Mouse (Mus musculus) spleen, postnatal 4 days (tissue): ENCODE measurements around the gene Actc1.

Source experiments
- DNase-seq, 2 experiments: peaks; one replicate each; pipeline ENCODE4 v3.0.0; 2022; ENCODE audit warnings: low spot score in 2 of 2

Gene Actc1

DNA sequence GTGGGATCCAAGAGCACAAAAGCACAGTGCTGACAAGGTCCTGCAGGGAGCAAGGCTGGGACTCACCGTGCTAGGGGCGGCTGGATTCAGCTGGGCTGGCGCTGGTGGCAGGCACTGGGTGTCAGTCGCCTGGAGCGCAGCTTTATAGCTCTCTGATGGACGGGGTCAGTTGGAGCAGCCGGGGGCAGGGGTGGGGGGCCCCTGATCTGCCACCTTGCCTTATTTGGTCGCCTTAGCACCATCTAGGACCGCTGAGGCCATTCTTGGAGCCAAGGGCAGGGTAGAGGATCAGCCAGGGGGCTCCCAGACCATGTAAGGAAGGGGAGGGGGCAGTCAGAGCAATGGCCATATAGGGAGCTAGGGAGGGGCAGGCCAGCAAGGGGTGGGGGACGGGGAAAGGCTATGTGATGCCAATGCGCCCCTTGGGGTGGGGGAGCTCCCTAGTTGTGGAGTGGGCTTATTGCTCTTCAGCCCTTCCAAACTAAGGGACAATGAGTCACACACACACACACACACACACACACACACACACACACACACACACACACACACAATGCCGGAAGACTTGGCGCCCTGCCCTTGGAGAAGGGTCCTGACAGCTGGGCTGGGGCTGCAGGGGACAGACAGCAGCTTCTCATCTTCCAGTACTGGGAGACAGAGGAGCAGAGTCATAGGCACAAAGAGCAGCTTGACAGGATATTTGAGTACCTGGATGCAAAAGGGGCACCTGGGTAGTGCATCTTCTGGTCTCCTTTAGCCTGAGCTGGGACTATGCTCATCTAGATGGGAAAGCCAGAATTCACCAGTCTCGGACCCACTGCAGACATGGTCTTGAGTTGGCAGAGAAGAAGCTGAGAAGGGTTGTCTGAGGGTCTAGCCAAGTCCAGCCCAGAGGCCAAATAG is at the start of gene Actc1:
Gene Actc1, minus strand, starts transcription at position 853 of the 903 bp plus-strand sequence.
- DNase-seq, result no peak

GRCm38 (mm10) chr2:114102471-114102870 is 49.1 kb upstream of the Actc1 start:
- no peak for DNase-seq

DNA sequence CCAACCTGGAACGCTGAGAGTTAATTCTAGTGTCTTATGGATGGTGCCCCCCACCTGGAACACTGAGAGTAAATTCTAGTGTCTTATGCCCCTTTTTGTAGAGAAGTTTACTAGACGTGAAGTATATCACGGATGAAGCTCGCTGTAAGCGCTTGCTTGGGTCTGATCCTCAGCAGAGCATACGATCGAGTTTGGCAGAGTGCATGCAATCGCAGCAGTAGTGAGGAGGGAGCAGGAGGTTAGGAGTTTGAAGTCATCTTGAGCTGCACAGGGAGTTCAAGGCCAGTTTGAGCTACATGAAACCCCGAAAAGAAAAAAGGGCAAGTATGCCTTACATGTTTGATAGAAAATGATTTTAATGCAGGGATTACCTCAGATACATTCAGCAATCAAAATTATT is 47.5 kb upstream of the Actc1 start:
- DNase-seq, result no peak

GRCm38 (mm10) chr2:114099816-114100215 is 46.5 kb upstream of the Actc1 start:
- DNase-seq, result no peak

GRCm38 (mm10) chr2:114099109-114099508 is 45.8 kb upstream of the Actc1 start:
- DNase-seq, result no peak

- DNase-seq, result no peak
Measured at GRCm38 (mm10) chr2:114097627-114098026, 44.3 kb upstream of the Actc1 start.

- DNase-seq, result no peak
Measured at GRCm38 (mm10) chr2:114096570-114096969, 43.2 kb upstream of the Actc1 start.

DNA sequence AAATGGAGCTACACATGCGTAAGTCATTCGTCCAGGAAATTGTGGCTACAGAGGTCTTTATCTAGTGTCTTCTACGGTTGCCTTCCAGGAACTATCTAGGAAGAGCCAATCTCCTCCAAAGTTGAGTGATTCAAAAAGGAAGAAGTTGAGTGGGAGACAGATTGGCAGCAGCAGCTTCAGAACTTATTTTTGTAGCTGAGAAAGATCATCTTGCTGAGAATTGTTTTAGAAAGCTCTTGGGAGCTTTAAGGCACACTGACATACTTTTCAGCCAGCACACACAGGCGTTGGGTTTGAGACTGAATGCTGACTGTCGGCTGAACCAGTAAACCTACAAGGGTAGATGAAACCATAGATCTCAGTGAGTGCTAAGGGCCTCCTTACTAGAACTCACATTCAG is 42.0 kb upstream of the Actc1 start:
- no peak for DNase-seq

DNA sequence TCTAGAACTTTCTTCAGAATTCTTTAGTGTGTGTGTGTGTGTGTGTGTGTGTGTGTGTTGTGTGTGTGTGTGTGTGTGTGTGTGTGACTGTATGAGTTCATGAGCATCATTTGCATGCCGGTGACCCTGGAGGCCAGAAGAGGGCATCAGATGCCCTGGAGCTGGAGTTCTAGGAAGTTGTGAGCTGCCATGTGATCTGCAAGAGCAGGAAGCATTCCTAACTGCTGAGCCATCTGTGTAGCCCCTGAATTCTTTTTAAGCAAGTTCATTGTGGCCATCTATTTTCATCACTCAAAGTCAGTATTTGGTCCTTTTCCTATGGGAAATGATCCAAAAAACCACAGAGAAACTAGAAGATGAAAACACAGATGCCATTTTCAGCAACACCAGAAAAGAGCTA is 41.3 kb upstream of the Actc1 start:
- no peak for DNase-seq

GRCm38 (mm10) chr2:114093577-114093976 is 40.2 kb upstream of the Actc1 start:
- no peak for DNase-seq

- DNase-seq, result no peak
Measured at GRCm38 (mm10) chr2:114089862-114090261, 36.5 kb upstream of the Actc1 start.

- no peak for DNase-seq
Measured at GRCm38 (mm10) chr2:114087271-114087670, 33.9 kb upstream of the Actc1 start.

- DNase-seq, result no peak
Measured at GRCm38 (mm10) chr2:114071876-114072275, 18.5 kb upstream of the Actc1 start.

DNA sequence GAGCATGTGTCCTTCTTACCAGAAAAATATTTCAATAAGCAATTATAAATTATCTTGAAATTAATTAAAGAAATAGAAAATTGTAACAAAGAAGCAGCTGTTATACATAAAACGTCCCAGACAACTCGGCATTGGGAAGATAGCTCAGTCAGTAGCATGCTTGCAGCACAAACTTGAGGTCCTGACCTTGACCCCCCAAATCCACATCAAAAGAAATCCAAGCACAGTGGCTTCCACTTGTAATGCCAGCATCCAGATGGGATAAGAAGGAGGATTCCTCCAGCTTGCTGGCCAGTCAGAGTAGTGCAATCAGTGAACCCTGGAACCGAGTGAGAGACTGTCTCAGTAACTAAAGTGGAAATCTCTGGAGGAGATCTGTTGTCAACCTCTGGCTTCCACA is 12.9 kb upstream of the Actc1 start:
- DNase-seq, result no peak

GRCm38 (mm10) chr2:114064004-114064403 is 10.7 kb upstream of the Actc1 start:
- no peak for DNase-seq

- no peak for DNase-seq
Measured at GRCm38 (mm10) chr2:114060071-114060591, 6.8 kb upstream of the Actc1 start.

DNA sequence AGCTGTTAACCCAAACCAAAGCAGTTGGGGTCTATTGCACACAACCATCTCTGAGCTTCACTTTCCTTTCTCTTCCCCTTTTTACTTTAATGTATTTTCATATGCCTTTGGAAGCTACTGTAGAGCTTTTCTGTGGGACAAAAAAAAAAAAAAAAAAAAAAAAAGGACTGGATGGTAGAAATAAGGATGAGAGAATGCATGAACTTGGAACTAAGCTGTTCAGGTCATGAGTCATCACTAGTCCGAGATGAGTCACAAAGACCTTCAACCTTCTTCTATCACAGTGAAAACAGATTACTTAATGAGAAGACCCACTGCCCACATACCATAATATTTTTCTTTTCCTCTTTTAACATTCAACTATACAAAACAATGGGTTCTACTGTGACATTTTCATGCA is 6.3 kb upstream of the Actc1 start:
- DNase-seq, result no peak

DNA sequence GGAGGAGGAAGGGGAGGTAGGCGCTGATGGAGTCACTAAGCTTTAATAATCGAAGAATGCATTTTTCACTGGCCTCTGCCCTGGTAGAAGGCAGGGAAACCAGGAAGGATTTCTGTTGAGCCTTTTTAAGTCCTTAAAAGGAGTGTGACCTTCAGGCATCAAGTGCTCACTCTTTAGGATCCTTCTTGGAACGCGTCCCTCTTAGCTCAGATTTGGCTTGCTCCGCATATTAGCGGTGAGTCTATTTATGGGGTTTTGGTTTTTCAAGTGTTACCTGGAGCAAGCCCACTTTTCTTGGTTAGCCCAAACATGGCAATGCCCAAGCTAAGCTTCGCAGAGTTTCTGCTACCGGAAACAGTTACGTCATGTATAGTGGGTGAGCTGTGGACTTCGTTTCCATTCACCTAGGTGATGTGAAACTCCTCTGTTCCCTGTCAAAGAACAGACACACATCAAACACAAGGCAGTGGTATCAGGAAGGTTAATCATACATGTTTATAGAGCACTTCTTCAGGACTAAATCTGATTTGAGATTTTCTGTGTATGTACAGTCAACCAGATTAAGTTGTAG is 5.0 kb upstream of the Actc1 start:
- DNase-seq, result no peak

GRCm38 (mm10) chr2:114057303-114057853 is 4.0 kb upstream of the Actc1 start:
- DNase-seq, result no peak

DNA sequence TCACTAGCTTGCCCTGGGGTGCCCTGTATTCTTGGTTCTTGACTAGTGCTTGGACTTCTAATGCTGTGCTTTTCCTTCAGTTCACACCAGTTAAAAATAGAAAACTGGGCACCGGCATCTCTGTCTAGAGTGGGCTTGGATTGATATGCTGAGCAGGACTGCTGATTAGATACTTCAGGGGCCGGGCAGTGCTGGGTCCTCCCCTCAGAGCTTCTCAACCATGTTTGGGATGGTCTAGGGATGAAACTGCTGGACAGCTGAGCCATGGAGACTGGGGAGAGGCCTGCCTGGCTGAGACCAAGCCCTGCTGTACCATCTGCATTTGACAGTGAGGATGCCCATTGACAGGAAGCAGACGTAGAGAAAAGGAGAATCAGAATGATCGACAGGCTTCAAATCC is 781 bp upstream of the Actc1 start:
- DNase-seq, result no peak

- no peak for DNase-seq
Measured at GRCm38 (mm10) chr2:114051871-114052241, 1.5 kb downstream of the Actc1 start.

DNA sequence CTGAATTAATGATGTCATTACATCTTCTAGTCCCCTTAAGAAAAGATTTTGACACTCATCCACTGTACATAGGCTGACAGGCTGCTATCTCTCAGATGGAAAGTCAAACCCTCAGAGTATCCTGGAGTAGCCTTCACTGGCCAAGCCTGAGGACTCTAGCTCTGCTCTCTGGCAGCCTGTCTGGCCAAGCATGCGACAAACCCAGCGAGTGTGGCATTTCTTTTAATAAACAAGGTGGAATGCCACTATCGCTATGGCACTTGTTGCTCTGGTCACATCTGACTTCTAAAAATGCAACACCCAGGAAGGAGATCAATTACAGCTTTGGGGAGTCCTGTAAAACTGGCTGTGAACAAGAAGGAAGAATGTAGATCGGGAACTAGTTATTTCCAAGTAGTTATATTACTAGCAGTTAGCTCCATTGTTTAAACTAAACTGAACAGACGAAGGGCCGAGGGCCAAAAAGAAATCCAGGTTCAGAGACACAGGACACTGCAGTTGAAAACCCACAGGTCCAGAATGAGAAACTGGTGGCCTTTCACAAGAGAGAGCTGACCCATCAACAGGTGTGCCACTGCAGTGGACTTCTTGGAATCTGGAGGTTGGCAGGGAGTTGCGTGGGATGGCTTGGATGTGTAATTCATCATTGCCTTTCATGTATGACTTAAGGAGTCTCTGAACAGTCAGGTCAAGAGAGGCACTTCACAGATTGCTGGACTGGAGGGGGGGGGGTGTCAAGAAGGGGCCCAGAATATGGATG is 2.1 kb downstream of the Actc1 start:
- DNase-seq, result no peak
